Mouse (Mus musculus) macrophage (primary cell): ENCODE data around the gene Gm49450. TPM values are rescaled to one million over a fixed set of nuclear protein-coding genes. Genes with fewer than 3 reads are reported as not detected.
"Not testable (repeated sequence)": the region's sequence is repeated elsewhere in the genome, so short reads cannot be mapped to it uniquely, and the experiment has no call there.

Experiments
- H3K27ac ChIP-seq: fragments of 350-480 bp; formaldehyde crosslinking; 2 replicates; pipeline ENCODE4 v1.9.0; 2021
- H3K36me3 ChIP-seq: fragments of 350-480 bp; formaldehyde crosslinking; 2 replicates; pipeline ENCODE4 v1.9.0; 2021; ENCODE audit errors: inconsistent target
- H3K4me3 ChIP-seq: fragments of 350-480 bp; formaldehyde crosslinking; 2 replicates; pipeline ENCODE4 v1.9.0; 2021; ENCODE audit errors: inconsistent target
- H3K79me2 ChIP-seq: fragments of 350-480 bp; formaldehyde crosslinking; 2 replicates; pipeline ENCODE4 v1.9.0; 2021; ENCODE audit errors: inconsistent target
- WGBS: methylation state at CpG from one replicate; pipeline ENCODE4 v1.1.7; 2026; ENCODE audit warnings: inconsistent platforms; ENCODE audit not compliant: missing documents; 5-methylcytosine and 5-hydroxymethylcytosine counted together
- polyA plus RNA-seq: library from polyadenylated mRNA; stranded (reverse); fragments of 250-400 nt; gene quantifications from 3 replicates; pipeline ENCODE4 v1.2.4, GENCODE M21; 2018; ENCODE audit warnings: inconsistent platforms

Gm49450 gene
- polyA plus RNA-seq, 1 experiment from 2014 or later: 0.27 TPM

DNA sequence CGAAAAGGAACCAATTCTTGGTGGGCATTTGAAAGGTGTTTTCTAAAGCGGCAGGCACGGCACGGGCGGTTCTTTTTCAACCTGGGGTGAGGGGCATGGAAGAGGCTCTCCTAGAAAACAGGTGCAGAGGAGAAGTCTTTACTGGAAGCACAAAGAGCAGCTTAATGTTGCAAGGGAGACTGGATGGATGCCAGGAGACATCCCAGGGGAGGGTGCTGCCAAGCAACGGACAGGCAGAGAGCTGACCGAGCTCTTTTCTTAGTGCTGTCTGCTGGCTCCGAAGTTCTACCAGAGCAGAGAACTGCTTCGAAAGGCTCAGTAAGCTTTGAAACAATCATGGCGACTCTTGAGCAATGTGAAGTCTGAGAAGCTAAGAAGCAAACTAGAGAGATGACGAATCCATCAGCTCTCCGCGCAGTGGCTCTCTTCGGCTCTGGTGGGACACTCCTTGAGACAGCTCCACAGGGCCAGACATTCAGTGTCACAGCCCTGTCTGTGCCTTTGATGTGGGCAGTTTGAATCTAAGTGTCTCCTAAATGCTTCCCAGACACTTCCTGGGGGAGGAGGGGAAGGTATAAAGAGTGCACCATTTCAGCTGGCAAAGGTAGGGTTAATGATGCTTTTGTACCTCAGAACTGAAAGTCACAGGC lies 24.5 kb upstream of the Gm49450 start:
- H3K27ac ChIP-seq: no peak overlapping the region
- no peak overlapping the region for H3K4me3 ChIP-seq
- 96% methylated on average over 14 of the region's 14 CpGs for WGBS

GRCm38 (mm10) chr15:98976763-98977758 lies 23.7 kb upstream of the Gm49450 start:
- WGBS: 86% methylated on average over 21 of the region's 21 CpGs
- H3K27ac ChIP-seq: no peak overlapping the region

More for the DNA sequence above, 24.5 kb upstream of the Gm49450 start:
- no peaks in the 10 kb centered on the region for H3K79me2 ChIP-seq
- no peaks in the 10 kb centered on the region for H3K36me3 ChIP-seq

GRCm38 (mm10) chr15:98973015-98973614 lies 19.8 kb upstream of the Gm49450 start:
- H3K27ac ChIP-seq: no peak overlapping the region
- no peak overlapping the region for H3K4me3 ChIP-seq
- no peaks in the 10 kb centered on the region for H3K79me2 ChIP-seq
- 61% methylated on average over 9 of the region's 9 CpGs for WGBS
- no peaks in the 10 kb centered on the region for H3K36me3 ChIP-seq

More at GRCm38 (mm10) chr15:98976763-98977758, 23.7 kb upstream of the Gm49450 start:
- Histone ChIP-seq H3K79me2 (no peaks in the 10 kb centered on the region), H3K4me3 (no peak overlapping the region), H3K36me3 (no peaks in the 10 kb centered on the region)

DNA sequence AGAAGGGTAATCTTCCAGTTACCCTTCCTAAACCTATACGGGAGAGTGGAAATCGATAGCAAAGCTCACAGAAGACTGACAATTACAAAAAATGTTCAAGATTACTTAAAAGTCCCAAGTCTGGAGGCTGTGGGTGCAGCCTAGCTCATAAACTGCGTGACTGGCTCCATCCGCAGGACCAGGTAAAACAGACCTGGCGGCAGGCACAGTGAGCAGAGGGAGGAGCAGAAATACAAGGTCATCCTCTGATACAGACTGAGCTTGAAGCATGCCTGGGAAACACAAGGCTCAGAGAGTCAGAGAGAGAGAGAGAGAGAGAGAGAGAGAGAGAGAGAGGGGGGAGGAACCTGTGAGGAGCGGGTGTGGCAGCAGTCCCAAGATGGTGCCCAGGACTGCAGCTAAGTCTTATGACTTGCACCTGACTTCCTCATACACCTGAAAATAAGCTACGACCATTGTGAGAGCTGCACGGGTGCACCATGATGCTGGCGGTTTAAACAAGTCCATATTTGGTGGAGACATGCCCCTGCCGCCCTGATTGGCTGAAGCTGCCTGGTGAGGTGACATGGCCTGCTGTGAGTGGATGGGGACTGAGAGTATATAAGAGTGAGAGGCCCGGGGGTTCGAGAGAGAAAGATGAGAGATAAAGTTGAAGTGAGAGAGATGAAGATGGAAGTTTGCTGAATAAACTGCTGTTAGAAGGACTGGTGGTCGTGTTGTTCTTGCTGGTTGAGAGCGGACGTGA lies 18.4 kb upstream of the Gm49450 start:
- H3K79me2 ChIP-seq, H3K27ac ChIP-seq, H3K4me3 ChIP-seq, H3K36me3 ChIP-seq: not testable (repeated sequence)
- 88% methylated on average over 15 of the region's 15 CpGs for WGBS

DNA sequence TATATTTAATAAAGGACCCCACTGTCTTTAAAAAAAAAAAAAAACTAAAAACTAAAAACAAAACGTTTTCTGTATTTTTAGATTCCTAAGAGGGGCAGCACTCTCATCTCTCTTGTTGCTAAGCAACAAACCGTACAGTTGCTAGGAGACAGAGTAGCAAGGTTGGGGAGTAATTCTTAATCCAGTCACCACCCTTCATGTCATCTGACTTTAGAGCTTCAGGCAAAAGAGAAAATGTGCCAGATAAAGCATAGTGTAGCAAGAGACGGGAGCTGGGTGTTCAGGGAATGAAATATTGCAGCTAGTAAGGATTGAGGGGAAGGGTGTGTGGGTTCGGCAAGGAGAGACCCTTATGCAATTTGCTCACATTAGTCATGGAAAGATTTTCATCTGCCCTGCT lies 17.8 kb upstream of the Gm49450 start:
- WGBS: 75% methylated on average over 4 of the region's 4 CpGs
- H3K4me3 ChIP-seq: no peak overlapping the region

GRCm38 (mm10) chr15:98969372-98970101 lies 16.2 kb upstream of the Gm49450 start:
- Histone ChIP-seq H3K4me3 (no peak overlapping the region), H3K79me2 (no peaks in the 10 kb centered on the region), H3K27ac (no peak overlapping the region), H3K36me3 (no peaks in the 10 kb centered on the region)
- WGBS: 49% methylated on average over 16 of the region's 16 CpGs

More for the DNA sequence above, 17.8 kb upstream of the Gm49450 start:
- H3K27ac ChIP-seq: no peak overlapping the region
- no peaks in the 10 kb centered on the region for H3K36me3 ChIP-seq
- H3K79me2 ChIP-seq: no peaks in the 10 kb centered on the region

GRCm38 (mm10) chr15:98968701-98969371 lies 15.5 kb upstream of the Gm49450 start:
- H3K27ac ChIP-seq: no peak overlapping the region
- H3K79me2 ChIP-seq: no peaks in the 10 kb centered on the region
- no peak overlapping the region for H3K4me3 ChIP-seq
- WGBS: 90% methylated on average over 11 of the region's 12 CpGs
- H3K36me3 ChIP-seq: no peaks in the 10 kb centered on the region

DNA sequence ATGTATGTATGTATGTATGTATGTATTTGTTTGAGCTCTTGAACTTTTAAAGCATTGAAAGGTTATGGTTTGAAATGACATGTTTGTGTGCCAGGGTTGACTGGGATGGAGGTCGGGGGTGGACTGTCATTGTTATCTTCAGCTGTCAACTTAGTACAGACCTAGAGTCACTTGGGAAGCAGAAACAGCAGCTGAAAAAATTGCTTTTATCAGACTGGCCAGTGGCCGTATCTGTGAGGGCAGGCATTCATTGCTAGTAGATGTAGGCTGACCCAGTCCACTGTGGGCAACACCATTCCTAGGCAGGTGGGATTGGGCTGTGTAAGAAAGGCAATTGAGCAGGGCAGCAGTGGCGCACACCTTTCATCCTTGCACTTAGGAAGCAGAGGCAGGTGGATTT lies 6.2 kb upstream of the Gm49450 start:
- H3K79me2 ChIP-seq: no peaks in the 10 kb centered on the region
- 94% methylated on average over 3 of the region's 3 CpGs for WGBS
- H3K36me3 ChIP-seq: no peaks in the 10 kb centered on the region
- H3K4me3 ChIP-seq: no peak overlapping the region
- no peak overlapping the region for H3K27ac ChIP-seq

- no peaks in the 10 kb centered on the region for H3K36me3 ChIP-seq
- no peak overlapping the region for H3K4me3 ChIP-seq
- no peaks in the 10 kb centered on the region for H3K79me2 ChIP-seq
- 73% methylated on average over 3 of the region's 4 CpGs for WGBS
- no peak overlapping the region for H3K27ac ChIP-seq
Observed at GRCm38 (mm10) chr15:98958901-98959420, 5.6 kb upstream of the Gm49450 start.

- Histone ChIP-seq H3K79me2 (peaks cover 4% of the 10 kb centered on the region), H3K4me3 (no peak overlapping the region), H3K27ac (no peak overlapping the region), H3K36me3 (no peaks in the 10 kb centered on the region)
- WGBS: 97% methylated on average over 2 of the region's 5 CpGs
Observed at GRCm38 (mm10) chr15:98957475-98957874, 4.1 kb upstream of the Gm49450 start.

DNA sequence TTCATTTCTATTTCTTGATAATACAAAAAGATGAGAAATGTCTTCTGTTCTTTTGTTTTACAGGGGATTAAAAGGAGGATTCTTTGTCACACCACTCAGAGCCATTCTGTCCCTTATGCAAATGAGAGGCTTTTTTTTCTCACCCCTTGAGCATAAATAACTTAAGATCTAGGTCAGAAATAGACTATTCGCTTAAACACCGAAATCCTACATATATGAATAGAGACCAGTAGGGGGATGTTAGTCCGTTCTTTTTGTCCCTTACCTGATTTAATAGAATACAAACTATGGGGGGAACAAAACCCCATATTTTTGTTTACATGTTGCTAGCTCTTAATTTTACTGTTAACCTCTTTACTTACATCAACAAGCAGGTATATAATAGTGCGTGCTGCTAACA lies 2.6 kb upstream of the Gm49450 start:
- H3K4me3 ChIP-seq: no peak overlapping the region
- H3K36me3 ChIP-seq: no peaks in the 10 kb centered on the region
- no peak overlapping the region for H3K27ac ChIP-seq
- peaks cover 13% of the 10 kb centered on the region for H3K79me2 ChIP-seq
- WGBS: 96% methylated on average over 4 of the region's 4 CpGs

- H3K79me2 ChIP-seq: peaks cover 13% of the 10 kb centered on the region
- H3K27ac ChIP-seq: no peak overlapping the region
- H3K4me3 ChIP-seq: no peak overlapping the region
- no peaks in the 10 kb centered on the region for H3K36me3 ChIP-seq
- 94% methylated on average over 4 of the region's 4 CpGs for WGBS
Observed at GRCm38 (mm10) chr15:98955324-98955723, 2.0 kb upstream of the Gm49450 start.
